Mouse (Mus musculus) embryonic facial prominence, embryonic 14.5 days (tissue): ENCODE results near the gene Fam171a1. TPM values are rescaled to one million over a fixed set of nuclear protein-coding genes. Genes with fewer than 3 reads are reported as not detected.
"Not testable (repeated sequence)": the region's sequence is repeated elsewhere in the genome, so short reads cannot be mapped to it uniquely, and the experiment has no call there.

ENCODE experiments used
- ATAC-seq: fragments of 200-750 bp; cut with Nextera tagmentation; 2 replicates; pipeline ENCODE4 v1.8.0; 2017; ENCODE audit warnings: low read depth, moderate number of reproducible peaks, moderate TSS enrichment
- DNase-seq: peaks from one replicate; pipeline ENCODE4 v3.0.0-alpha.2; 2015; ENCODE audit warnings: low spot score
- H3K27ac ChIP-seq: fragments of 300-500 bp; sonication (generic); replicated peaks from 2 replicates; pipeline ENCODE4 v1.5.1; 2014; ENCODE audit warnings: low read depth, mild to moderate bottlenecking, low read length, moderate library complexity
- H3K27me3 ChIP-seq: fragments of 300-500 bp; sonication (generic); replicated peaks from 2 replicates; pipeline ENCODE4 v1.6.1; 2014; ENCODE audit warnings: low read length; ENCODE audit not compliant: control insufficient read depth, insufficient read depth
- H3K36me3 ChIP-seq: fragments of 300-500 bp; sonication (generic); 2 replicates; pipeline ENCODE4 v1.6.1; 2014; ENCODE audit warnings: low read length, mixed read lengths; ENCODE audit not compliant: control insufficient read depth, insufficient read depth
- H3K4me1 ChIP-seq: fragments of 300-500 bp; sonication (generic); 2 replicates; pipeline ENCODE4 v1.6.1; 2014; ENCODE audit warnings: antibody characterized with exemption, low read length; ENCODE audit not compliant: control insufficient read depth, insufficient read depth
- H3K4me2 ChIP-seq: fragments of 300-500 bp; sonication (generic); 2 replicates; pipeline ENCODE4 v1.6.1; 2014; ENCODE audit warnings: low read depth, mild to moderate bottlenecking, low read length, moderate library complexity, mixed read lengths
- H3K4me3 ChIP-seq: fragments of 300-500 bp; sonication (generic); 2 replicates; pipeline ENCODE4 v1.5.1; 2014; ENCODE audit warnings: low read depth, mild to moderate bottlenecking, low read length
- H3K9ac ChIP-seq: fragments of 300-500 bp; sonication (generic); 2 replicates; pipeline ENCODE4 v1.6.1; 2014; ENCODE audit warnings: low read depth, mild to moderate bottlenecking, low read length, moderate library complexity, mixed read lengths
- H3K9me3 ChIP-seq: fragments of 300-500 bp; sonication (generic); 2 replicates; pipeline ENCODE4 v1.6.1; 2016; ENCODE audit warnings: low read length; ENCODE audit not compliant: control insufficient read depth
- WGBS: fragments of 180-500 bp; shearing (Covaris S2); extraction: QIAGEN DNeasy Blood & Tissue Kit; methylation state at CpG from one replicate; pipeline ENCODE4 v1.1.7; 2014; 5-methylcytosine and 5-hydroxymethylcytosine counted together
- polyA plus RNA-seq: library from polyadenylated mRNA; unstranded; fragments of >200 nt; fragmentation: Nextera tagmentation; extraction: Ambion mirVana; gene quantifications from 2 replicates; pipeline ENCODE4 v1.2.1, GENCODE M21; 2014

Gene Fam171a1
- polyA plus RNA-seq = 31.2 and 37.0 TPM in 2 replicates

GRCm38 (mm10) chr2:3113866-3114265 lies at the start of gene Fam171a1:
Fam171a1 (plus strand) TSS chr2:3114224.
- Histone ChIP-seq H3K9me3 (no peaks in the 10 kb centered on the region), H3K9ac (no peak within 1 kb of the TSS), H3K27ac (peak within 1 kb of the TSS; percentile 15; the same call in 1 of the 2 replicates), H3K4me3 (no peak within 1 kb of the TSS), H3K4me2 (no peak within 1 kb of the TSS), H3K4me1 (peaks cover 8% of the 10 kb centered on the region; the same call in 1 of the 2 replicates), H3K36me3 (no peaks in the 10 kb centered on the region), H3K27me3 (no peaks in the 10 kb centered on the region)
- ATAC-seq (no peak), DNase-seq (no peak)
- 61% methylated on average over 4 of the region's 4 CpGs for WGBS

- ATAC-seq (no peak), DNase-seq (no peak)
- WGBS = 85% methylated on average over 1 of the region's 1 CpGs
- Histone ChIP-seq H3K4me3 (no peak overlapping the region), H3K4me2 (no peak overlapping the region), H3K9ac (no peak overlapping the region), H3K27me3 (no peaks in the 10 kb centered on the region), H3K9me3 (peaks cover 7% of the 10 kb centered on the region), H3K4me1 (no peaks in the 10 kb centered on the region), H3K27ac (no peak overlapping the region), H3K36me3 (no peaks in the 10 kb centered on the region)
Measured at GRCm38 (mm10) chr2:3069140-3069539, 44.9 kb upstream of the Fam171a1 start.

DNA sequence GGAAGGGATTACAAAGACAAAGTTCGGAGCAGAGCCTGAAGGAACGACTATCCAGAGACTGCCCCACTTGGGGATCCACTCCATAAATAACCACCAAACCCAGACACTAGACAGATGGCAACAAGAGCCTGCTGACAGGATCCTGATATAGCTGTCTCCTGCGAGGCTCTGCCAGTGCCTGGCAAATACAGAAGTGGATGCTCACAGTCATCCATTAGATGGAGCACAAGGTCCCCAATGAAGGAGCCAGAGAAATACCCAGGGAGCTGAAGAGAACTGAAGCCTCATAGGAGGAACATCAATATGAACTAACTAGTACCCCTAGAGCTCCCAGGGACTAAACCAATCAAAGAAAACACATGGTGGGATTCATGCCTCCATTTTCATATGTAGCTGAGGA lies 25.7 kb upstream of the Fam171a1 start:
- not testable (repeated sequence) for H3K9ac ChIP-seq, DNase-seq, ATAC-seq, H3K4me3 ChIP-seq, H3K4me1 ChIP-seq, H3K9me3 ChIP-seq, H3K27me3 ChIP-seq, H3K4me2 ChIP-seq, H3K36me3 ChIP-seq, H3K27ac ChIP-seq
- 65% methylated on average over 3 of the region's 3 CpGs for WGBS

DNA sequence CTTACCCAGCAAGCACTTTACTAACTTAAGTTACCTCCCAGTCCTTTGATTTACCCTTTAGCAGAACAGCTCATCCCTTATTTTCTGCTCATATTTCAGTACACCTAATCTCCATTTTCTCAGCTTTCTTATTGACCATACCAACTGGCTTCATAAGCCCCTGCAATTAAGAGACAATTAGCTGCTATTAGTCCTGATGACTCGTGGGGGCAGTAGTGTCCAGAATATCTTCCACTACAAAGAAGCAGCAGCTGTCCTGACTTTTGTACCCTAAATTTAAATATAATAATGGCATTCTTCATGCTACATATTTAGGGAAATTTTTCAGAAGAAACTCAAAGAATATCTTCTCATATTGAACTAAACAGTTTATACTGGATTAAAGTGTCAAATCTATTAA lies 24.8 kb upstream of the Fam171a1 start:
- WGBS = 8% methylated on average over 1 of the region's 1 CpGs
- no peaks in the 10 kb centered on the region for H3K9me3 ChIP-seq
- no peak for ATAC-seq
- H3K36me3 ChIP-seq = no peaks in the 10 kb centered on the region
- no peak overlapping the region for H3K4me3 ChIP-seq
- no peak overlapping the region for H3K9ac ChIP-seq
- DNase-seq = no peak
- H3K4me2 ChIP-seq = no peak overlapping the region
- H3K27me3 ChIP-seq = no peaks in the 10 kb centered on the region
- H3K4me1 ChIP-seq = no peaks in the 10 kb centered on the region
- H3K27ac ChIP-seq = no peak overlapping the region

GRCm38 (mm10) chr2:3096101-3096500 lies 17.9 kb upstream of the Fam171a1 start:
- no peak for ATAC-seq
- WGBS = 79% methylated on average over 1 of the region's 1 CpGs

GRCm38 (mm10) chr2:3099971-3100370 lies 14.1 kb upstream of the Fam171a1 start:
- Histone ChIP-seq H3K9ac (no peak overlapping the region), H3K9me3 (0 out of 2 replicates have a peak, but pooled peaks cover 3% of the 10 kb centered on the region), H3K27me3 (no peaks in the 10 kb centered on the region), H3K4me1 (no peaks in the 10 kb centered on the region), H3K4me3 (no peak overlapping the region), H3K4me2 (no peak overlapping the region), H3K36me3 (no peaks in the 10 kb centered on the region), H3K27ac (no peak overlapping the region)
- no peak for ATAC-seq
- WGBS = 79% methylated on average over 4 of the region's 4 CpGs
- DNase-seq = no peak

More at GRCm38 (mm10) chr2:3096101-3096500, 17.9 kb upstream of the Fam171a1 start:
- H3K4me2 ChIP-seq = no peak overlapping the region
- no peaks in the 10 kb centered on the region for H3K36me3 ChIP-seq
- H3K9me3 ChIP-seq = 0 out of 2 replicates have a peak, but pooled peaks cover 3% of the 10 kb centered on the region
- H3K27me3 ChIP-seq = no peaks in the 10 kb centered on the region
- H3K9ac ChIP-seq = no peak overlapping the region
- H3K4me1 ChIP-seq = no peaks in the 10 kb centered on the region
- H3K27ac ChIP-seq = no peak overlapping the region
- H3K4me3 ChIP-seq = no peak overlapping the region
- no peak for DNase-seq

DNA sequence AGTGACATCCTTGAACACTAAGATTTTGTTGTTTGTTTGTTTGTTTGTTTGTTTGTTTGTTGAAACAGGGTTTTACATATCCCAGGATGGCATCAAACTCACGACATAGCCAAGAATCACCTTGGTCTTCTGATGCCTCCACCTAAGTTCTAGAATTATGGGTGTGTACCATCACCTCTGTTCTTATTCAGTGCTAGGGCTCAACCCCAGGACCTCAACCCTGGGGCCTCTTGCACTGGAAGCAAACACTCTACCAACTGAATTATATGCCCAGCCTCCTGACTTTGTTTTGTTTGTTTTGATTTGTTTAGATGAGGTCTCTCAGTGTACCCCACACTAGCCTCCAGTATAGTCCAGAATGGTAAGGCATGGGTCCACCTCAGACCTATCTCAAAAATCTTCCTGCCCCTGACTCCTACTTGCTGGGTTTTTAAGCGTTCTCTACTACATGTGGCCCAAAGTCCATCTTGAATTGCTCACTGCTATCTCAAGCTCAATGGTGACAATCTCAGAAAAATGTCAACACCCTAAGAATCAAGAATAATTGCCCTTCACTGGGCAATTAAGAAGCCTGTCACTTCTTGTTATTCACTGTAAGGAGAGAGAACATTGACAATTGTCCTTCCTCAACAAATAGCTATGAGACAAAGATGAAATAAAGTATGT lies 12.6 kb upstream of the Fam171a1 start:
- Histone ChIP-seq H3K9me3 (0 out of 2 replicates have a peak, but pooled peaks cover 3% of the 10 kb centered on the region), H3K36me3 (no peaks in the 10 kb centered on the region), H3K4me3 (no peak overlapping the region), H3K27me3 (no peaks in the 10 kb centered on the region), H3K4me2 (no peak overlapping the region), H3K27ac (no peak overlapping the region), H3K9ac (no peak overlapping the region), H3K4me1 (no peaks in the 10 kb centered on the region)
- DNase-seq (no peak), ATAC-seq (no peak)
- WGBS = 74% methylated on average over 2 of the region's 2 CpGs

GRCm38 (mm10) chr2:3102360-3102759 lies 11.7 kb upstream of the Fam171a1 start:
- Histone ChIP-seq H3K27ac (no peak overlapping the region), H3K9me3 (0 out of 2 replicates have a peak, but pooled peaks cover 3% of the 10 kb centered on the region), H3K4me3 (no peak overlapping the region), H3K9ac (no peak overlapping the region), H3K36me3 (no peaks in the 10 kb centered on the region), H3K4me1 (no peaks in the 10 kb centered on the region), H3K27me3 (no peaks in the 10 kb centered on the region), H3K4me2 (no peak overlapping the region)
- DNase-seq = no peak
- 64% methylated on average over 3 of the region's 3 CpGs for WGBS
- no peak for ATAC-seq

GRCm38 (mm10) chr2:3107471-3107870 lies 6.6 kb upstream of the Fam171a1 start:
- H3K36me3 ChIP-seq = no peaks in the 10 kb centered on the region
- H3K4me1 ChIP-seq = no peaks in the 10 kb centered on the region
- no peak for ATAC-seq
- no peak overlapping the region for H3K4me3 ChIP-seq
- H3K27me3 ChIP-seq = no peaks in the 10 kb centered on the region
- no peak overlapping the region for H3K27ac ChIP-seq
- no peak for DNase-seq
- H3K9me3 ChIP-seq = no peaks in the 10 kb centered on the region
- WGBS = 74% methylated on average over 4 of the region's 4 CpGs
- no peak overlapping the region for H3K9ac ChIP-seq
- no peak overlapping the region for H3K4me2 ChIP-seq
